Mouse (Mus musculus): ENCODE measurements around the gene Mettl23.
"Not testable (repeated sequence)": the region's sequence is repeated elsewhere in the genome, so short reads cannot be mapped to it uniquely, and the experiment has no call there.

Mettl23 gene

DNA sequence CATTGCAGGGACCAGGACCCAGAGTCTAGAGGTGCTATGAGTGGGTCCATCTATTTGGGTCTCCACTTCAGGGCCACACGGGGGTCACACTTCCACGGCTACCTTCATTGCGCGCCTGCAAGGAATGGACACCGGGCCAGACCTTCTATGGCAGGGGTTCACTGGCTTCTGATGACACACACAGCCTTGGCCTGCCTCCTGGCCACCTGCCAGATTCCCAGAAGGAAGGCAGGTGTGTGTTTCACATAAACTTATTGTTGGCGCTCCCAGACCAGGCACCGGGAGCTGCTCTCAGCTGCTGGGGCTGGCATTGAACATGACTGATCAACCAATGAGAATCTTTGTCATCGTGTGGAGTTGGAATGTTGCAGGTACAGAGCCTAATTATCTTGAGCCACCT, 35.4 kb downstream of the Mettl23 start:
- DNase-seq (ENCODE audit: extremely low read depth, low read depth, low spot score), result no peak

DNA sequence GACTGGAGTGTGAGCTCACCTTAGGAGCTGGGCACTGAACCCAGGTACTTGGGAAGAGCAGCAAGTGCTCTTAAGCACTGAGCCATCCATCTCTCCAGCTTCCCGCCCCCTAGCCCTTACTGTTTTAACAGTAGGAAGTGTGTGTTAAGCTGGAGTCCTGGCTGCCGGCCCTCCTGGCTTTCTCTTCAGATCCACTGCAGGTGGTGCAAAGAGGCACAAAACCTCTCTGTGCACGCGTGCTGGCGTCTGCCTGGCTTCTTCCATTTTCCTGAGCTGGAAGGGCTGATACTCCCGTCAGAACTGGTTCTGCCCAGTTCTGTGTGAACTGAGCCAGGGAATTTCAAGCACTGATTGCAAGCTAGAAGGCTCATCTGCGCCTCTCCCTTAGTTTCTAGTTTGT, 37.8 kb downstream of the Mettl23 start:
- no peak for DNase-seq (ENCODE audit: extremely low read depth, low read depth, low spot score)

DNA sequence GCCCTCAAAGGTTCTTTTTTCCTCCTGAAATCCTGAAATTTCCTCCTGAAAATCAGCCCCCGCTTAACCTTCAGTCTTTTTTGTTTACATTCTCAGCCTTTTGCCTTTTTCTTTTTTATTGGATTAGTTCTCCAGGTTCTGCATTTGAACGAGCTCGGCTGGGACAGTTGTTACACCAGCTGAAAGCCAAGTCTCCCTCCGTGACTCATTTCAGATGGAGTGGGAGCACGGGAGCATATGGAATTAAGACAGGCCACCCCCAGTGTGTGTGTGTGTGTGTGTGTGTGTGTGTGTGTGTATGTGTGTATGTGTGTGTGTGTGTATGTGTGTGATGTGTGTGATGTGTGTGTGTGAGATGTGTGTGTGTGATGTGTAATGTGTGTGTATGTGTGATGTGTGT, 38.4 kb downstream of the Mettl23 start:
- no peak for DNase-seq (ENCODE audit: extremely low read depth, low read depth, low spot score)

DNA sequence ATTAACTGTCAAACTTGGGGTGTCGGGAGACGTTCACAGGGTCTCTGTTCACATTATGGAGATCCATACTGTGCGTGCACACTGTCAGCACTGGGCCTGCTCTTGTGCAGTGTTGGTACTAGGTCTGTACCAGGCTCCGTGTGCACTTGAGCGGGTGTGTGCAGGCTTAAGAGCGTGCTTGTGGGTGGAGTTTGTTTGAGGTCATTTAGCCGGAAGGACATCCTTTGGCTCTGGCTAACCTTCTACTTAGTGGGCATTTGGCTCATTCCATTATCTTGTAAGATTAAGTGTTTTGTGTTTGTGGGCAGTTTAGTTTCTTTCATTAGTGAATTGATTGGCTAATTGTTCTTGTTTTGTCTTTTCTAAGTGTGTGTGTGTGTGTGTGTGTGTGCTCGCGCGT, 39.4 kb downstream of the Mettl23 start:
- DNase-seq (ENCODE audit: extremely low read depth, low read depth, low spot score), result no peak

DNA sequence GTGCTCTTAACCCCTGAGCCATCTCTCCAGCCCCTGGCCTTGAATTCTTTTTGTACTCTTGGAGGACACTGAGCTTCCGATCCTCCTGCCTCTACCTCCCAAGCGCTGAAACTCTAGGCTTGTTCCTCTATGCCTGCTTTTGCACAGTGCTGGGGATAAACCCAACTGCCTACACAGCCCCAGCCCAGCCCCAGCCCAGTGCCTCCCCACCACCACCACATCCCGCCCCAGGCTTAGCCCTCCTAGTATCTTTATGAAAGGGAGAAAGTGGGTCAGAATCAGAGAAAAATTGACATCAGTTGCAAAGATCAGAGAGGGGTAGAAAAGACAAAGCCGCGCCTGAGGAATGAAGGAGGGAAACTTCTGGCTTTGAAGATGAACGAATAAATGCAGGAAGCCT, 41.0 kb downstream of the Mettl23 start:
- DNase-seq (ENCODE audit: extremely low read depth, low read depth, low spot score), result no peak

DNA sequence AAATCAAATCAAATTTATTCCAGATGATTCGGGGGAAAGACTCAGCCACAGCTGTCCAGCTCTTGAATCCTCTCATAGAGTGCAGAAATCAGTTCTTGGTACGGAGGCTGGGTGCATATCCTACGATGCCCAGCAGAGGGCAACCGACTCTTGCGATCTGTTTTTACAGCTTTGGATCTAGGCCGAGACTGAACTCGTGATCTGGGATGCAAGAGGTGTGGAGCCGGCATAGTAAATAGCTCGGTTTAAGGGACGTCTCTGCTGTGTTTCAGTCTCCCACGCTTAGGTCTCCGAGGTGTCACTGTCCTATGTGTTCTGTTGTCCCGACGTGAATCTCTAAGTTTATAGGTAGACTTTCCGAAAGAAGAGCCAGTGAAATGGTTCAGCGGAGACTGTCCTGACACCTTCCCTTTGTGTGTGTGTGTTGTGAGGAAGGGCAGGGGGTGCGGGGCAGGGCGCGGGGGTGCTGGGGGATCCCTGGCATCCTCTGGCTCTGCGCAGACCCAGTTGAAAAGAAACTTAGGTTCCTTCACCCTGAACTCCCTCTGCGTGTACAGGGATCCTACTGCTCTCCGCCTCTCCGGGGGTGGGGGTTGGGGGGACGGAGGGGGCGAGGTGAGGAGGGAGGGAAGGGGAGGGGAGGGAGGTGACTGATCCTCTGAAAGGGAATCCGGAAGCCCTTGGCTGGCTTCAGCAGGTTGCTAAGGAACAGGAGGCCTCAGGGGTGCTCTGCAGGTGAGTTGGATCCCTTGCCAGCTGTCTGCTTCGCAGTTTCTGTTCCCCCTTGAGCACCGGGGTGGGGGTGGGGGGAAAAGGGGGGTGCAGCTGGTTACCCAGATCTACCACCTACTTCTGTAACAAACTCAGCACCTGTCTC, 42.4 kb downstream of the Mettl23 start:
- no peak for DNase-seq (ENCODE audit: extremely low read depth, low read depth, low spot score)

DNA sequence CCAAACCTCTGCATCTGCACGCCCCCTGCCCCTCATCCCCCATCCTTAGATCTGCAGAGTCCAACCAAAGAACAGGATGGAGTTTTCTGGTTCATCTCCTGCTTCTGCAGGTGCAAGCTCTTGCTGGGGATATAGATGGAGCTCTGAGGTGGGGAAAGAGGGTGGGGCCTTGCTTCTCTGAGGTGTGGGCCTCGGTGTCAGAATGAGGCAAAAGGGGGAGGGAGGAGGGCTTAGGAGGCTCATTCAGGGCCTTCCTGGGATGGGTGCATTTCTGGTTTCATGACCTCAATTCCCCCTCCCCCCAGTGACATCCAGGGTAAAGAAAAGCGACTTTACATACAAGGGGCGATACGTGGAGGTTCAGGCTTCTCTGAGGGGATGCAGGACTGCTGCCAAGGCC, 44.1 kb downstream of the Mettl23 start:
- DNase-seq (ENCODE audit: extremely low read depth, low read depth, low spot score), result no peak

DNA sequence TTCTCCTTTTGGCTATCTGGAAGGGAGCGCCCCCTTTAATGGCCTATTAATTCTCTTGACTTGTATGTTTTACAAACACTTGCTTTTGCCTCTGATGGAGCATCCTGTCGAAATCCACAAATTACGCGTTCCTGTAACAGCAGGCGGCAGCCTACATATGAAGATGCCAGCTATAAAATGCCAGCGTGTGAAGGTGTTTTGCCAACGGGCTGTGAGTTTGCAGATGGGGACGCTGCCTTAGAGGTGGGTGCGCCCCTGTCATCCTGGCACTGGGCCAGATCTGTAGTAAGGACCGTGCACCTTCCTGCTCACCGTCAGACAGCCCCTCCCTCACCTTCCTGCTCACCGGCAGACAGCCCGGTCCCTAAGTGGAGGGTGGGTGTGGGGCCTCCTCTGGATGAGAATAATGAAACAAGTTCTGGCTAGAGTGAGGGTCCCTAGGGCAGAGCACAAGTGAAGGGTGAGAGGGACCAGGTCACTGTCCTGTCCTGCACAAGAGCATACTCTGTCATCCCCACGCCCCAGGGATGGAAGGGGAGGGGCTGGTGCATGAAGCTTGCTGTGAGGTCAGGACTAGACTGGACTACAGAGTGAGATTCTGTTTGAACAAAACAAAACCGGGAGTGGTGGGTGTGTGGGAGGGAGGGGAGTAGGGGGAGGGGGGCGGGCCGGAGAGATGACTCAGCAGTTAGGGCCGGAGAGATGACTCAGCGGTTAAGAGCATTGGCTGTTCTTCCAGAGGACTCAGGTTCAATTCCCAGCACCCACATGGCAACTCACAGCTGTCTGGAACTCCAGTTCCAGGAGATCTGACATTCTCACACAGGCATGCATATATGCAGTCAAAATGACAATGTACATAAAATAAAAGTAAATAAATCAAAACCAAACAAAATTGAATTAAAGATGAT, 50.7 kb downstream of the Mettl23 start:
- DNase-seq (ENCODE audit: extremely low read depth, low read depth, low spot score), result no peak

DNA sequence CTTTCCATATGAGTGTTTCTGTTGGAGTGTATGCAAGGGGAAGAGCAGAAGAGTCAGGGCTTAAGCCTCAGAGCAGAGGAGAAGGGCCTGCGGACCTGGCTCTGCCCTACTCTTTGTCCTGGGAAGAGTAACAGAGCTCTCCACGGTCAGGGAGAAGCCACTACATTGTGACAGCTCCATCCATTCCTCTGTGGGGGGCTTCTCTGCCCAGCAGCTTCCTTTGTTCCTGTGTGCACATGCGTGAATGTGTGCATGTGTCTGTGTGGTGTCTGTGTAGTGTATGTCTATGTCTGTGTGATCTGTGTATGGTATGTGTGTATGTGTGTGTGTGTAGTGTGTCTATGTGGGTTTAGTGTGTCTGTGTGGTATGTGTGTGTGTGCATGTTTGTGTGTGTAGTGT, 52.3 kb downstream of the Mettl23 start:
- no peak for DNase-seq (ENCODE audit: extremely low read depth, low read depth, low spot score)

DNA sequence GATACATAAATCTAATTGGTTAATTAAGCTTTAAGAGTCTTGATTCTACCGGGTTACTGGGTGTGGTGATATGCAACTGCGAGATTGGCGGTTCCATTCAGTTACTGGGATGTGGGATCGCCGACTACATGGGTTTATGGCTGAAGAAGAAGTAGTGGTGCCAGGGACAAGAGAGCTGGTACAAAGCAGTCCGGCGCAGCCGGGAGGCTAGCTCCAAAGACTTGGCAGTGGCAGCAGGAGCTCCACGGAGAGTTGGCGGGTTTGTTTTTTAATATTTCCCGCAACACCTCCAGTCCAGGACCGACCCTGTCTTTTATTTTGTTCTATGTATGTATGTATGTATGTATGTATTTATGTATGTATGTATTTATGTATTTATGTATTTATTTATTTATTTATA, 56.2 kb downstream of the Mettl23 start:
- no peak for DNase-seq (ENCODE audit: extremely low read depth, low read depth, low spot score)

DNA sequence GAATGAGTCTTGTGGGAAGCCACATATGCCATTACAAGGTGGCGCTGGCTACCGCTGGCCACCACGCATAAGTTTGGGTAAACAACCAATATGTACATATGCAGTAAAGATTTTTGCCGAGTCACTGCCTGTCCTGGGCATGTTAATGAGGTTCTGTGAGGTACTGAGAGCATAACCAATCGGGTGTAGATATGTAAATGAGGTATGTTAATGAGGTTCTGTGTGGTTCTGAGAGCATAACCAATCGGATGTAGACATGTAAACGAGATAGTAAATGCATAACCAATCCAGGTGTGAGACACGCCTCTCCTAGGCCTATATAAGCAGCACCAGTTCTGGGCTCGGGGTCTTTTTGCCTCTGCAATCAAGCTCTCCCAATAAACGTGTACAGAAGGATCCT, 59.5 kb downstream of the Mettl23 start:
- DNase-seq (ENCODE audit: extremely low read depth, low read depth, low spot score), result not testable (repeated sequence)

Data from fat pad, adult 2 months (tissue).